Comparison of ENCODE assay signal across 8 mouse cellular contexts in genomic region chr6:30460750-30461446, GRCm38 (mm10). TPM values are rescaled to one million over a fixed set of nuclear protein-coding genes. Genes with fewer than 3 reads are reported as not detected.
A peak's percentile ranks its signal among the peaks of the same experiment; 100 is the strongest.
DNase-seq lines count a peak whose midpoint lies in the region; ATAC-seq lines count a peak whose summit lies in the region.
"Had no signal": no experiment of that assay in that cellular context is flagged by ENCODE, and none has a peak within 500 bp of the region (broad histone marks: within the 10 kb centered on the region; RNA-seq: fewer than 3 reads in every experiment).

No protein-coding gene starts in this region.

- 34% methylated on average over 18 of the region's 19 CpGs for WGBS in heart, embryonic 14.5 days
- WGBS in kidney, embryonic 16.5 days, result 15% methylated on average over 17 of the region's 19 CpGs
- 23% methylated on average over 15 of the region's 19 CpGs for WGBS in limb, embryonic 13.5 days

- no peaks in the 10 kb centered on the region for H3K27me3 ChIP-seq in heart, embryonic 14.5 days (ENCODE audit: control insufficient read depth, insufficient read depth, low read length)
- H3K27me3 ChIP-seq in kidney, embryonic 16.5 days (ENCODE audit: insufficient read depth, low read length), result no peaks in the 10 kb centered on the region
- no peaks in the 10 kb centered on the region for H3K27me3 ChIP-seq in limb, embryonic 13.5 days

- no peaks in the 10 kb centered on the region for H3K9me3 ChIP-seq in heart, embryonic 14.5 days (ENCODE audit: control insufficient read depth, low read length)
- H3K9me3 ChIP-seq in kidney, embryonic 16.5 days (ENCODE audit: low read length), result no peaks in the 10 kb centered on the region
- H3K9me3 ChIP-seq in limb, embryonic 13.5 days, result no peaks in the 10 kb centered on the region

- H3K4me2 ChIP-seq in heart, embryonic 14.5 days (ENCODE audit: low read length), result peak overlapping the region; percentile 78
- peak overlapping the region; percentile 52 for H3K4me2 ChIP-seq in kidney, embryonic 16.5 days (replicated peaks; ENCODE audit: low read depth, low read length)
- H3K4me2 ChIP-seq in limb, embryonic 13.5 days (replicated peaks), result peak overlapping the region; percentile 67

- H3K9ac ChIP-seq in heart, embryonic 14.5 days (ENCODE audit: low read length), result peak overlapping the region; percentile 76; the same call in 1 of the 2 replicates
- H3K9ac ChIP-seq in kidney, embryonic 16.5 days (replicated peaks; ENCODE audit: low read length), result peak overlapping the region; percentile 70
- H3K9ac ChIP-seq in limb, embryonic 13.5 days, result peak overlapping the region; percentile 76

- no peak overlapping the region for H3K4me3 ChIP-seq in heart, embryonic 14.5 days (ENCODE audit: control insufficient read depth in 1 of 2, insufficient read depth in 1 of 2, low read depth in 1 of 2, low read length in 2 of 2)
- H3K4me3 ChIP-seq in kidney, embryonic 16.5 days (ENCODE audit: low read length), result peak overlapping the region; percentile 29
- H3K4me3 ChIP-seq in limb, embryonic 13.5 days, result peak overlapping the region; percentile 4; the same call in 1 of the 2 replicates

- peak overlapping the region; percentile 66 to 93 for H3K27ac ChIP-seq in heart, embryonic 14.5 days (replicated peaks in 1 of 2; ENCODE audit: control insufficient read depth in 1 of 2, insufficient read depth in 1 of 2, low read depth in 2 of 2, low read length in 2 of 2)
- H3K27ac ChIP-seq in kidney, embryonic 16.5 days (ENCODE audit: low read length), result peak overlapping the region; percentile 98
- peak overlapping the region; percentile 98 for H3K27ac ChIP-seq in limb, embryonic 13.5 days

- ATAC-seq in heart, embryonic 14.5 days (ENCODE audit: insufficient number of reproducible peaks, insufficient read depth, low FRiP score, low read depth), result peak; percentile 74
- ATAC-seq in kidney, embryonic 16.5 days (ENCODE audit: low FRiP score, low TSS enrichment), result peak; percentile 92
- ATAC-seq in limb, embryonic 13.5 days (ENCODE audit: low FRiP score, low read depth), result peak; percentile 90

- no peaks in the 10 kb centered on the region for H3K36me3 ChIP-seq in heart, embryonic 14.5 days (ENCODE audit: control insufficient read depth, insufficient read depth, low read length)
- H3K36me3 ChIP-seq in kidney, embryonic 16.5 days (ENCODE audit: insufficient read depth, low read length), result peaks cover 6% of the 10 kb centered on the region
- peaks cover 3% of the 10 kb centered on the region for H3K36me3 ChIP-seq in limb, embryonic 13.5 days

- peaks cover 36 to 46% of the 10 kb centered on the region in 2 experiments for H3K4me1 ChIP-seq in heart, embryonic 14.5 days (ENCODE audit: control insufficient read depth in 2 of 2, insufficient read depth in 2 of 2, low read length in 2 of 2)
- H3K4me1 ChIP-seq in kidney, embryonic 16.5 days (ENCODE audit: insufficient read depth, low read length), result peaks cover 45% of the 10 kb centered on the region
- peaks cover 43% of the 10 kb centered on the region for H3K4me1 ChIP-seq in limb, embryonic 13.5 days

- peak; percentile 99 for DNase-seq in brain, adult 2 months (ENCODE audit: low read depth, low spot score)
- DNase-seq in embryo, embryonic 11.5 days (ENCODE audit: low read depth, low spot score), result peak; percentile 84
- peak; percentile 28 for DNase-seq in naive thymus-derived CD4-positive, alpha-beta T cell, adult 2 months (ENCODE audit: low read depth)
- DNase-seq in thymus, postnatal 10 days (ENCODE audit: low spot score in 2 of 2), result peak; percentile 7 to 31

RNA-seq across cellular contexts. Expression of gene Tmem209, which starts 48.7 kb away (rescaled TPM):
- polyA plus RNA-seq in heart, embryonic 14.5 days (2014; fragmentation: Nextera tagmentation; extraction: Ambion mirVana), result 25.4 and 26.3 TPM in 2 replicates
- 45.6 and 51.4 TPM in 2 replicates for polyA plus RNA-seq in kidney, embryonic 16.5 days (2015; fragmentation: Nextera tagmentation; extraction: Ambion mirVana)
- 34.7 and 34.9 TPM in 2 replicates for polyA plus RNA-seq in limb, embryonic 13.5 days (2015; fragmentation: Nextera tagmentation; extraction: Ambion mirVana)

RNA-seq across cellular contexts. Expression of gene Ssmem1, which starts 48.8 kb away (rescaled TPM):
- not detected in 2 replicates for polyA plus RNA-seq in heart, embryonic 14.5 days (2014; fragmentation: Nextera tagmentation; extraction: Ambion mirVana)
- 0.17 and 0.37 TPM in 2 replicates for polyA plus RNA-seq in kidney, embryonic 16.5 days (2015; fragmentation: Nextera tagmentation; extraction: Ambion mirVana)
- polyA plus RNA-seq in limb, embryonic 13.5 days (2015; fragmentation: Nextera tagmentation; extraction: Ambion mirVana), result 0.22 and 0.34 TPM in 2 replicates
- polyA plus RNA-seq: erythroblast, embryonic 14.5 days had no signal

RNA-seq across cellular contexts. Expression of gene Klhdc10, which starts 59.2 kb away (rescaled TPM):
- polyA plus RNA-seq in heart, embryonic 14.5 days (2014; fragmentation: Nextera tagmentation; extraction: Ambion mirVana), result 22.5 and 24.5 TPM in 2 replicates
- 26.8 and 30.2 TPM in 2 replicates for polyA plus RNA-seq in kidney, embryonic 16.5 days (2015; fragmentation: Nextera tagmentation; extraction: Ambion mirVana)
- polyA plus RNA-seq in limb, embryonic 13.5 days (2015; fragmentation: Nextera tagmentation; extraction: Ambion mirVana), result 29.4 and 31.7 TPM in 2 replicates

Comparison
In these comparisons a context has a peak if more than half of its experiments do, and no peak if none do; other contexts are left out.
1. DNase-seq: peak in every context shown above with its lines; median percentile 99 in brain, adult 2 months; 84 in embryo, embryonic 11.5 days; 28 in naive thymus-derived CD4-positive, alpha-beta T cell, adult 2 months; 19 in thymus, postnatal 10 days.
2. H3K4me3 ChIP-seq: peak in kidney, embryonic 16.5 days (single experiment) and limb, embryonic 13.5 days (single experiment); none in heart, embryonic 14.5 days (0 of 2).
3. Peak in every context shown above with its lines, with median percentiles within 50 percentile points of each other: ATAC-seq, H3K27ac ChIP-seq, H3K4me2 ChIP-seq and H3K9ac ChIP-seq.